Mouse (Mus musculus): Measurements from ENCODE around the gene Iqsec1. TPM values are rescaled to one million over a fixed set of nuclear protein-coding genes. Genes with fewer than 3 reads are reported as not detected.

Gene Iqsec1
- polyA plus RNA-seq, 1 experiment: 80.0 TPM

- DNase-seq (ENCODE audit: low read depth): no peak
These were observed 260.7 kb downstream of the Iqsec1 start for GRCm38 (mm10) chr6:90727826-90728225.

DNA sequence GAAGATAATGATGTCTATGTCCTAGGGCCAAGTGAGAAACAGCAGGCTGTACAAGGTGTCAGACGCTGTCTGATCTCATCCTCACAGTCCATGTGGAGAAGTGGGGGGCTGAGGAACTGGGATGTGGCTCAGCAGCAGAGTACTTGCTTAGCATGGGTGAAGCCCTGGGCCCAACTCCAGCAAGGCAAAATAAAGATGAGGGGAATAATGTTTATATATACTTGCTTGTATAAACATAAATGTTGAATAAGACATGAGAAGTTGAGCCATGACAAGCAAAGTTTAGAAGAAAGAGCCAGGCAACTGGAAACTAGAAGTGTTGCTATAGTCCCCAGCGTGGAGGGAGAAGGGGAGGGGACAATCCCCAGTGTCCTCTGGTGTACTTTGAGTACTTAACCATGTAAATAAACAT is 261.8 kb downstream of the Iqsec1 start:
- DNase-seq (ENCODE audit: low read depth): no peak

- DNase-seq (ENCODE audit: low read depth): no peak
These were observed 263.0 kb downstream of the Iqsec1 start for GRCm38 (mm10) chr6:90725526-90725925.

GRCm38 (mm10) chr6:90722993-90723392 is 265.5 kb downstream of the Iqsec1 start:
- DNase-seq (ENCODE audit: low read depth): no peak

DNA sequence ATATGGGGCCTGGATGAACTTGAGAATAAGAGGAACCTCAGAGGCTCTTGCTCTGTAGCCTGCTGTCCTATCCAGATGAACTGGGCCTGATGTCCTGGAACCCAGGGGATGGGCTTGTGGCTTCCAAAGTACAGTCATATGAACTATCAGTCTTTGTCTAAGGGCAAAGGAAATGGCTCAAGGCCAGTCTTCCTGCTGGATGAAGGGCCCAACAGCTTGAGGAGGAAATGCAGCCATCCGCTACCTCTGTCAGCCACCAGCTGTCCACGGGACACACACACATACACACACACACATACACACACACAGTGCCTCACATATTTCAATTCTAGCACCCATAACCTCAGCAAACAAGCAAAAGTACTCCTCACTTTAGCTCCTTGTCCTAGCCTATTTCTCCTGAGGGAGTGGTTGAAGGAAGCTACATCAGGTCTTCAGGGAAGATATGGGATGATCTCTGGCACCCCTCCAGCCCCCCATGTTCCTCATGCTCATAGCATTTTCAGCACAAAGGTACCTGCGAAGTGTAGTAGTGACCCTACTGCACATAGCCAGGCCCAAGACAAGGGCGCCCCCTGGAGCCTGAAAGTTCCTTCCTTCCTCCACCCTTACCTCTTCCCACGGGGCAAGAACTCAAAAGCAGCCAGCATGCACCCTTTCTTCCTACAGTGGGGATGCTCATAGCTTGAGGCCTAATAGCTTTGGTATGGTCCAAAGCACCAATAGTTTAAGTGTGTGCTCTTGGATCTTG is 267.3 kb downstream of the Iqsec1 start:
- DNase-seq (ENCODE audit: low read depth): no peak

DNA sequence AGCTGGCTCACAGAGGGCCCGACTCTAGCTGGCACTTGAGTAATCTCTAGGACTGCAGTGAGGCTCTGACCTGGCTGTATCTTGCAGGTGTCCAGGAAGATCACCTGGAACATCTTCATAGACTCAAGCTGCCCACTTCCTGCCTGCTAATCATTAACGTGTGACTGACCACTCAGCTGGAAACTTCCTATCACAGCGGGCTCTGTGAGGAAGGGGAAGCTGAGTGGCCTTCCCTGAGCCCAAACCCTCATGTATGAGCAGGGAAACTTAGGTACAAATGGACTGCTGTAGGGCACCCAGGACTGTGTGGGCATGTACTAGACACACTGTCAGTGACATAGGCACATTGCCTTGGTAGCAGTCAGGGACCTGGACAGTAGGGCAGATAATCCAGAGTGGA is 268.3 kb downstream of the Iqsec1 start:
- no peak for DNase-seq (ENCODE audit: low read depth)

- DNase-seq (ENCODE audit: low read depth): no peak
These were observed 269.1 kb downstream of the Iqsec1 start for GRCm38 (mm10) chr6:90719402-90719801.

GRCm38 (mm10) chr6:90718477-90718876 is 270.0 kb downstream of the Iqsec1 start:
- DNase-seq (ENCODE audit: low read depth): no peak

- no peak for DNase-seq (ENCODE audit: low read depth)
These were observed 270.8 kb downstream of the Iqsec1 start for GRCm38 (mm10) chr6:90717711-90718110.

DNA sequence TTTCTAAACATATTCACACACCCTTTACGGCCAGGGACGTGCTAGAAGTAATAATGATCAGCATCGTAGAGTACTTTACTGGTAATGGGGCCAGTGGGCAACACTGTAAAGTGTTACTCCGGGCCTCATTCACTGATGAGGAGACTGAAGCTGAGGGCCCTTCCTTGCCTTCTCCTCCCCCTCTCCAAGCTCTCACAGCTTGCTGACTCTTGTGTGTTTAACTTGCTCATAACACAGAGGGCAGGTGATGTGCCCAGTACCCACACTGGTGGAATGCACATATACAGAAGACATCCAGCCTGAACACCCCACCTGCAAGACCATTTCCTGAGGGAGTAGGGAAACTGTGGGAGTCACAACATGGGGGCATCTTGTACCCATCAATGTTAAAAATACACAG is 271.6 kb downstream of the Iqsec1 start:
- no peak for DNase-seq (ENCODE audit: low read depth)

- DNase-seq (ENCODE audit: low read depth): no peak
These were observed 272.3 kb downstream of the Iqsec1 start for GRCm38 (mm10) chr6:90716066-90716704.

- DNase-seq (ENCODE audit: low read depth): no peak
These were observed 273.1 kb downstream of the Iqsec1 start for GRCm38 (mm10) chr6:90715245-90715905.

GRCm38 (mm10) chr6:90713650-90714049 is 274.8 kb downstream of the Iqsec1 start:
- DNase-seq (ENCODE audit: low read depth): no peak

- DNase-seq (ENCODE audit: low read depth): no peak
These were observed 275.7 kb downstream of the Iqsec1 start for GRCm38 (mm10) chr6:90712486-90713480.

DNA sequence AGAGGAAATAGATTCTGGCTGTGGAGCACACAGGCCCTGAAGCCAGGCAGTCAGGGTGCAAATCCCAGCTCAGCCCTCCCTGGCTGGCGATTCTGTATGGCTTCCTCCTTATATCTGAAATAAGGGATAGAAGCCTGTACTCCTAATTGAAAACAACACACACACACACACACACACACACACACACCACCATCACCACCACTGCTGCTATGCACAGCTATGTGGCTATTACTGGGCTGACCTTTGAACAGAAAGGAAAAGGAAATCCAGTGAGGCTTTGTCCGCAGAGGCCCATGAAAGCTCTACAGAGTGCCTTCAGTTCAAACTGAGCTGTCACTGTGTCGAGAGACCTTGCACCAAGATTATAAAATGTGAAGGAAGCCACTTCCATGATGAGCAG is 276.4 kb downstream of the Iqsec1 start:
- DNase-seq (ENCODE audit: low read depth): no peak

- DNase-seq (ENCODE audit: low read depth): no peak
These were observed 276.9 kb downstream of the Iqsec1 start for GRCm38 (mm10) chr6:90711476-90712035.

GRCm38 (mm10) chr6:90710778-90711177 is 277.7 kb downstream of the Iqsec1 start:
- DNase-seq (ENCODE audit: low read depth): no peak

DNA sequence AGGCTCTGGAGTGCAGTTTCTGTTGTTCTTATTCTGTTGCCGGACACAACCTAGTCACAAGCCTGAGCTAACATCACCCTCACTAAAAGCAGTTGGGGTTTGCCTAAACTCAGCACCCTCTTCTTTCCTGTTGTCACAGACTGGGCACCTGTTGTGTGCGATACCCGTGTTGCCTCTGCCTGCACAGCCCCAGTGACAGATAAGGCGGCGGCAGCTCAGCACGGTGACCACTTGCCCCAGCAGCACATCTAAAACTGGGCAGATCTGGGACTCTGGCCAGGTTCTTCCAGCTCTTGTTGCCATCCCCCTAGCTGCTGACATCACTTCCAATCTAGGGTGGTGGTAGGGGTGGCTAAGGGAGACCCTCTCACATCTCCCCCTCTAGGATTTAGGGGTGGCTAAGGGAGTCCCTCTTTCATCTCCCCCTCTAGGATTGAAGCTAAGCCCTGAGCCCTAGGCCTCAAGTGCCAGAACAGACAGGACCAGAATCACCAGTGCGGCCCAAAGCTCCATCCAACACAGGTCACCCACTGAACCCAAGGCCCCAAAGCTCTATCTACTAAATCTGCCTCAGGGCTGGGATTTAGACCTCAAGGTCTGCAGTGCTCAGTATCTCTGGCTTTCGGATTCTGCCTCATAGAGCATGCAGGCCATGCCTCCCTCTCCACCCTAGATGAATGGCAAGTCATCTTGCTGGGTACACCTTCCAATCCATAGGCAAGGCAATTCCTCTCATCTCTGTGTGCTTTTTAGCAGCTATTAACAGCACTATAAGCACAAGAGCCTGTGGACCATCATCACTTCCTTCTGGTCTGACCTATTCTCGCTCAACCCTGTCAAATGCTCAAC is 278.3 kb downstream of the Iqsec1 start:
- no peak for DNase-seq (ENCODE audit: low read depth)

DNA sequence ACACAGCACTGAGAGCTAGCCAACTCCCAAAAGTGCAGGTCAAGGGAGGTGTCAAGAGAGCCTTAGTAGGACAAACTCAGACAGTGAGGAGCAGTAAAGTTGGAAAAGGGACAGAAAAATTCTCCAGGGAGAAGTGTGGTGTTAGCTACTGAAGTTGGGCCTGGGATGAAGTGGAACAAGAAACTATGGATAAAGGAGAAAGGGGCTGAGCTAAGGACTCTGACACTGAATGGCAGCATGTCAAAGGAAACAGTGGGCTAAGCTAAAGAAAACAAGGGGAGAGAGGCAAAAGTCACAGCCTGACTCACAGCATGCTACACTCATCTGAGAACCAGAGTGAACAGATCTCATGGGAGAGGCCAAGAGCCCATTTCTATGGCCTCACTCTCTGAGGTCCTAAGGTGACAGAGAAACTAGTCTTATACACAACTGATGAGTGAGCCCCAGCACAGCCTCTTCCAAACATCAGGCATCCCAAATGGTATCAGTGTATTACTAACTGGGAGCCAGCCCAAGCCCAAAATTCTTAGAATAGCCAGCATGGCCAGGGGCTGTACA is 280.3 kb downstream of the Iqsec1 start:
- no peak for DNase-seq (ENCODE audit: low read depth)

DNA sequence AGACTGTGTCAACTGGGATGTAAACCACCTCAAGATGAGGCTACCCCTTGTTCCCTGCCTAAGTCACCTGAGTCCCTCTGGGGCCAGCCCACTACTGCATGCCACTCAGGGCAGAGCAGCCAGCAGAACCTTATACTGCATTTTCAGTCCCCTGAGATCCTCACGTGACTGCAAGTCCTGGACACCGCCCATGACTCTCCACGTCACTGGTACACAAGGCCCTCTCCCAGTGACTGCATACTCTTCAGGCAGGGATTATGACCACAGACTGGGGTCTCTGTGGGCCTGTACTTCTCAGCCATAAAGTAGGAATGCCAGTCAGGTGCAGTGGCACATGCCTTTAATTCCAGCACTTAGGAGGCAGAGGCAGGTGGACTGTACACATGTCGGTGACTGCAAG is 281.3 kb downstream of the Iqsec1 start:
- DNase-seq (ENCODE audit: low read depth): no peak
